Mouse (Mus musculus) CH12.LX (cell line): ENCODE data around the gene Arhgef17. TPM values are rescaled to one million over a fixed set of nuclear protein-coding genes. Genes with fewer than 3 reads are reported as not detected.
"Not testable (repeated sequence)": the region's sequence is repeated elsewhere in the genome, so short reads cannot be mapped to it uniquely, and the experiment has no call there.

Source experiments
- DNase-seq: peaks from one replicate; pipeline ENCODE4 v3.0.0-alpha.2; 2013; ENCODE audit errors: extremely low read depth
- H3K27ac ChIP-seq: 2 replicates; pipeline ENCODE4 v1.5.1; 2012; ENCODE audit warnings: low read depth, mild to moderate bottlenecking, control low read depth, moderate library complexity; ENCODE audit not compliant: insufficient read depth
- H3K27me3 ChIP-seq: replicated peaks from 2 replicates; pipeline ENCODE3; 2012; ENCODE audit warnings: inconsistent platforms
- H3K36me3 ChIP-seq, 2 experiments: replicated peaks in 1 of 2; 2 replicates each; pipeline versions ENCODE3 to v1.6.1; 2012; ENCODE audit warnings: inconsistent platforms in 1 of 2, low read length in 1 of 2, mild to moderate bottlenecking in 1 of 2, mixed read lengths in 1 of 2, moderate library complexity in 1 of 2; ENCODE audit not compliant: control insufficient read depth in 1 of 2, insufficient read depth in 1 of 2
- H3K4me1 ChIP-seq, 2 experiments: 2 replicates each; pipeline ENCODE4 v1.6.1; 2012; ENCODE audit warnings: inconsistent platforms in 1 of 2, moderate library complexity in 1 of 2; ENCODE audit not compliant: insufficient read depth in 2 of 2, control insufficient read depth in 1 of 2
- H3K4me2 ChIP-seq: 2 replicates; pipeline ENCODE4 v1.6.1; 2012; ENCODE audit warnings: low read depth, mild to moderate bottlenecking, control low read depth; ENCODE audit not compliant: poor library complexity, insufficient read depth, severe bottlenecking
- H3K4me3 ChIP-seq, 3 experiments: fragments of 150-350 bp in 1 of 3; sonication (generic) in 1 of 3; replicated peaks in 1 of 3; 2 replicates each; pipeline versions ENCODE3 to v1.5.1; 2011 to 2012; ENCODE audit warnings: low read depth in 2 of 3, low read length in 2 of 3, mild to moderate bottlenecking in 2 of 3, moderate library complexity in 2 of 3, control low read depth in 1 of 3, improper control_type of control experiment in 1 of 3, inconsistent platforms in 1 of 3, mixed read lengths in 1 of 3; ENCODE audit not compliant: poor library complexity in 1 of 3
- H3K79me2 ChIP-seq: replicated peaks from 2 replicates; pipeline ENCODE4 v1.6.1; 2012; ENCODE audit warnings: mild to moderate bottlenecking, moderate library complexity; ENCODE audit not compliant: control insufficient read depth, poor library complexity, insufficient read depth, severe bottlenecking; ENCODE audit errors: extremely low read depth
- H3K9ac ChIP-seq: 2 replicates; pipeline ENCODE4 v1.6.1; 2012; ENCODE audit warnings: low read depth, mild to moderate bottlenecking, control low read depth, moderate library complexity; ENCODE audit not compliant: insufficient read depth
- H3K9me3 ChIP-seq: replicated peaks from 2 replicates; pipeline ENCODE3; 2012; ENCODE audit warnings: low read length, inconsistent platforms, mixed read lengths
- BHLHE40 ChIP-seq: IDR thresholded peaks from 2 replicates; pipeline ENCODE4 v1.6.1; 2011; ENCODE audit warnings: mild to moderate bottlenecking, low read depth, low read length, improper control_type of control experiment
- CTCF ChIP-seq, 2 experiments: IDR thresholded peaks in 1 of 2; conservative IDR thresholded peaks in 1 of 2; 2 replicates each; pipeline ENCODE4 v1.5.1; 2011 to 2012; ENCODE audit warnings: low read depth in 2 of 2, low read length in 2 of 2, improper control_type of control experiment in 1 of 2, inconsistent platforms in 1 of 2, mild to moderate bottlenecking in 1 of 2, moderate library complexity in 1 of 2
- ELF1 ChIP-seq: IDR thresholded peaks from 2 replicates; pipeline ENCODE4 v1.6.1; 2014; ENCODE audit warnings: low read depth, mild to moderate bottlenecking, inconsistent platforms, low read length, improper control_type of control experiment
- EP300 ChIP-seq: IDR thresholded peaks from 2 replicates; pipeline ENCODE4 v1.6.1; 2011; ENCODE audit warnings: low read length, improper control_type of control experiment
- GABPA ChIP-seq: IDR thresholded peaks from 2 replicates; pipeline ENCODE4 v1.6.1; 2012; ENCODE audit warnings: low read depth, low read length, improper control_type of control experiment, inconsistent platforms; ENCODE audit not compliant: insufficient replicate concordance
- JUN ChIP-seq: IDR thresholded peaks from 2 replicates; pipeline ENCODE4 v1.6.1; 2011; ENCODE audit warnings: low read depth, mild to moderate bottlenecking, low read length, improper control_type of control experiment, moderate library complexity; ENCODE audit not compliant: insufficient read depth
- KAT2A ChIP-seq: IDR thresholded peaks from 2 replicates; pipeline ENCODE4 v1.6.1; 2012; ENCODE audit warnings: low read length, improper control_type of control experiment, inconsistent platforms; ENCODE audit not compliant: insufficient replicate concordance
- MAX ChIP-seq: IDR thresholded peaks from 2 replicates; pipeline ENCODE4 v1.6.1; 2011; ENCODE audit warnings: low read length, improper control_type of control experiment
- MYC ChIP-seq: IDR thresholded peaks from 2 replicates; pipeline ENCODE4 v1.6.1; 2011; ENCODE audit warnings: low read depth, mild to moderate bottlenecking, improper control_type of control experiment, low read length
- NELFE ChIP-seq: IDR thresholded peaks from 2 replicates; pipeline ENCODE4 v1.6.1; 2011; ENCODE audit warnings: low read depth, low read length, improper control_type of control experiment
- NRF1 ChIP-seq: IDR thresholded peaks from 2 replicates; pipeline ENCODE4 v1.6.1; 2014; ENCODE audit warnings: low read depth, mild to moderate bottlenecking, inconsistent platforms, low read length, improper control_type of control experiment, moderate library complexity
- PAX5 ChIP-seq: IDR thresholded peaks from 2 replicates; pipeline ENCODE4 v1.6.1; 2012; ENCODE audit warnings: low read length, inconsistent platforms, mixed read lengths
- RAD21 ChIP-seq: IDR thresholded peaks from 2 replicates; pipeline ENCODE4 v1.6.1; 2011; ENCODE audit warnings: low read depth, mild to moderate bottlenecking, low read length, improper control_type of control experiment, moderate library complexity
- RCOR1 ChIP-seq: conservative IDR thresholded peaks from 2 replicates; pipeline ENCODE4 v1.6.1; 2012; ENCODE audit warnings: low read depth, mild to moderate bottlenecking, inconsistent platforms, low read length, improper control_type of control experiment
- SMC3 ChIP-seq: IDR thresholded peaks from 2 replicates; pipeline ENCODE4 v1.6.1; 2011; ENCODE audit warnings: low read depth, low read length, improper control_type of control experiment
- ZC3H11A ChIP-seq: IDR thresholded peaks from 2 replicates; pipeline ENCODE4 v1.6.1; 2012; ENCODE audit warnings: low read depth, mild to moderate bottlenecking, inconsistent platforms, low read length, improper control_type of control experiment
- ZMIZ1 ChIP-seq: IDR thresholded peaks from 2 replicates; pipeline ENCODE4 v1.6.1; 2012; ENCODE audit warnings: low read depth, mild to moderate bottlenecking, inconsistent platforms, low read length, improper control_type of control experiment
- dilution Hi-C: fragments of 300-500 bp; cut with MboI; formaldehyde crosslinking; loops from 2 replicates; pipeline ENCODE4 v1.14.3; 2020; ENCODE audit warnings: low sequenced_read_pairs; ENCODE audit not compliant: extremely low pct_unique_long_range_greater_than_20kb, extremely low pct_ligation_motif_present
- in situ Hi-C: fragments of 300-500 bp; cut with MboI; formaldehyde crosslinking; loops from 3 replicates; pipeline ENCODE4 v1.14.3; 2019; ENCODE audit warnings: low sequenced_read_pairs, low pct_ligation_motif_present, low pct_unique_long_range_greater_than_20kb, mixed read lengths
- polyA plus RNA-seq: library from polyadenylated mRNA; unstranded; fragments of >175 nt; gene quantifications from 2 replicates; pipeline ENCODE4 v1.2.1, GENCODE M21; 2012; ENCODE audit warnings: low read depth; ENCODE audit not compliant: insufficient read length
- total RNA-seq, 2 experiments: library from RNA; depleted of rRNA; stranded (reverse); fragments of 300-350 nt in 1 of 2; fragments of >200 nt in 1 of 2; gene quantifications; 2 replicates each; pipeline ENCODE4 v1.2.3; 2012 to 2014

Arhgef17 gene
- total and polyA plus RNA-seq, 3 experiments = 2.3 to 6.7 (median 5.6) TPM

DNA sequence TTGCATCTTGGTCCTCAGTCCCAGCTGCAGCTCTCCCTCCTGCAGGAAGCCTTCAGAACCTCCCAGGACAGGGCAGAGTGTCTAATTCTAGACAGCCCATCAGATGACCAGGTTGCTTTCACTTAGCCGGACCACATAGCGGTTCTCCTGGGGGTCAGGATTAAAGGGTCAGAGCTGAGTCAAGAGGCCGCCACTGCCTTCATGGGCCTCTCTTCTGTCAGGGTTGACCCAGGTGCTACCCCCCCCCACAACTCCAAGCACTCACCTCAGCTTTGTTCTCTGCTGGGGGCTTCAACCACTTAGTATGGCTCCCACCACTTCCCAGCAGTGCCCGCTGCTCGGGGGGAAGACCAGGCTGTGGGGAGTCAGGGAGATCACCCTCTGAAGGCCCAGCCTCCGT is 84.8 kb downstream of the Arhgef17 start:
- Histone ChIP-seq H3K9ac (no peak overlapping the region), H3K9me3 (peaks cover 12% of the 10 kb centered on the region), H3K4me2 (no peak overlapping the region), H3K79me2 (peaks cover 8% of the 10 kb centered on the region; the same call in 1 of the 2 replicates), H3K4me3 (no peak overlapping the region), H3K36me3 (peaks cover 81 to 86% of the 10 kb centered on the region in 2 experiments), H3K27me3 (no peaks in the 10 kb centered on the region), H3K4me1 (peaks cover 22 to 78% of the 10 kb centered on the region in 2 experiments), H3K27ac (no peak overlapping the region)
- in situ Hi-C loops (no loop called here), dilution Hi-C loops (no loop called here)
- TF ChIP-seq CTCF (conservative IDR thresholded peaks at IDR 0.05 in 1 of 2, IDR thresholded peaks at IDR 0.05 in 1 of 2; ENCODE audit: low read depth in 2 of 2, low read length in 2 of 2) (no peak), JUN (no peak), RAD21 (no peak), RCOR1 (no peak), NRF1 (no peak), ELF1 (no peak), PAX5 (no peak), MYC (no peak), BHLHE40 (no peak), EP300 (no peak), NELFE (no peak), MAX (no peak), KAT2A (no peak), GABPA (no peak), ZMIZ1 (no peak), SMC3 (no peak), ZC3H11A (no peak)
- DNase-seq = no peak

DNA sequence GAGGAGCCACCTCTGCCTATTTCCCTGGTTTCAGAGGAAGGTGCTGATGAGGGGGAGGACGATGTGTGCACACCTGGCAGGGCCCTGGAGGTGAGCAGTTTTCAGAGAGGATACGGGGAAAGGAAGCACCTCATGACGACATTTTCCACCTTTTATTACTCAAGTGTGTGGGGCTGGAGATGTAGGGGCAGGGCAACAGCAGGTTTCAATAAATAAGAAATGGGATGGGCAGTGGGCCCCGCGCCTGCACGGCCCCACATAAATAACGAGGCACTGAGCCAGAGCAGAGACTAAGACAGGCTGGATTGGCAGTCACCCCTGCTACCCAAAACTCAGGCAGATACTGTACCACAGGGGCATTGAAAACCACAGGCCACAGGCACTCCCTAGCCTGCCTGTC is 85.9 kb downstream of the Arhgef17 start:
- peaks cover 72 to 82% of the 10 kb centered on the region in 2 experiments for H3K36me3 ChIP-seq
- H3K4me1 ChIP-seq = peaks cover 19 to 67% of the 10 kb centered on the region in 2 experiments
- in situ Hi-C loops, H3K9ac ChIP-seq, DNase-seq, dilution Hi-C loops, H3K27me3 ChIP-seq, H3K4me2 ChIP-seq, H3K79me2 ChIP-seq: not testable (repeated sequence)
- 0 out of 2 replicates have a peak overlapping the region, but pooled peaks have one; percentile 2 for H3K27ac ChIP-seq
- peaks cover 12% of the 10 kb centered on the region for H3K9me3 ChIP-seq
- H3K4me3 ChIP-seq = peak overlapping the region in 1 of 3 experiments; percentile 1
